Mouse (Mus musculus) CH12.LX (cell line): ENCODE data around the gene Calhm2. TPM values are rescaled to one million over a fixed set of nuclear protein-coding genes. Genes with fewer than 3 reads are reported as not detected.

Source experiments
- DNase-seq: peaks from one replicate; pipeline ENCODE4 v3.0.0-alpha.2; 2013; ENCODE audit errors: extremely low read depth
- H3K27ac ChIP-seq: 2 replicates; pipeline ENCODE4 v1.5.1; 2012; ENCODE audit warnings: low read depth, mild to moderate bottlenecking, control low read depth, moderate library complexity; ENCODE audit not compliant: insufficient read depth
- H3K27me3 ChIP-seq: replicated peaks from 2 replicates; pipeline ENCODE3; 2012; ENCODE audit warnings: inconsistent platforms
- H3K36me3 ChIP-seq, 2 experiments: replicated peaks in 1 of 2; 2 replicates each; pipeline versions ENCODE3 to v1.6.1; 2012; ENCODE audit warnings: inconsistent platforms in 1 of 2, low read length in 1 of 2, mild to moderate bottlenecking in 1 of 2, mixed read lengths in 1 of 2, moderate library complexity in 1 of 2; ENCODE audit not compliant: control insufficient read depth in 1 of 2, insufficient read depth in 1 of 2
- H3K4me1 ChIP-seq, 2 experiments: 2 replicates each; pipeline ENCODE4 v1.6.1; 2012; ENCODE audit warnings: inconsistent platforms in 1 of 2, moderate library complexity in 1 of 2; ENCODE audit not compliant: insufficient read depth in 2 of 2, control insufficient read depth in 1 of 2
- H3K4me2 ChIP-seq: 2 replicates; pipeline ENCODE4 v1.6.1; 2012; ENCODE audit warnings: low read depth, mild to moderate bottlenecking, control low read depth; ENCODE audit not compliant: poor library complexity, insufficient read depth, severe bottlenecking
- H3K4me3 ChIP-seq, 3 experiments: fragments of 150-350 bp in 1 of 3; sonication (generic) in 1 of 3; replicated peaks in 1 of 3; 2 replicates each; pipeline versions ENCODE3 to v1.5.1; 2011 to 2012; ENCODE audit warnings: low read depth in 2 of 3, low read length in 2 of 3, mild to moderate bottlenecking in 2 of 3, moderate library complexity in 2 of 3, control low read depth in 1 of 3, improper control_type of control experiment in 1 of 3, inconsistent platforms in 1 of 3, mixed read lengths in 1 of 3; ENCODE audit not compliant: poor library complexity in 1 of 3
- H3K79me2 ChIP-seq: replicated peaks from 2 replicates; pipeline ENCODE4 v1.6.1; 2012; ENCODE audit warnings: mild to moderate bottlenecking, moderate library complexity; ENCODE audit not compliant: control insufficient read depth, poor library complexity, insufficient read depth, severe bottlenecking; ENCODE audit errors: extremely low read depth
- H3K9ac ChIP-seq: 2 replicates; pipeline ENCODE4 v1.6.1; 2012; ENCODE audit warnings: low read depth, mild to moderate bottlenecking, control low read depth, moderate library complexity; ENCODE audit not compliant: insufficient read depth
- H3K9me3 ChIP-seq: replicated peaks from 2 replicates; pipeline ENCODE3; 2012; ENCODE audit warnings: low read length, inconsistent platforms, mixed read lengths
- BHLHE40 ChIP-seq: IDR thresholded peaks from 2 replicates; pipeline ENCODE4 v1.6.1; 2011; ENCODE audit warnings: mild to moderate bottlenecking, low read depth, low read length, improper control_type of control experiment
- CHD1 ChIP-seq: IDR thresholded peaks from 2 replicates; pipeline ENCODE4 v1.6.1; 2012; ENCODE audit warnings: low read depth, low read length, improper control_type of control experiment, inconsistent platforms
- CHD2 ChIP-seq: IDR thresholded peaks from 2 replicates; pipeline ENCODE4 v1.6.1; 2011; ENCODE audit warnings: low read length, improper control_type of control experiment
- CTCF ChIP-seq, 2 experiments: IDR thresholded peaks in 1 of 2; conservative IDR thresholded peaks in 1 of 2; 2 replicates each; pipeline ENCODE4 v1.5.1; 2011 to 2012; ENCODE audit warnings: low read depth in 2 of 2, low read length in 2 of 2, improper control_type of control experiment in 1 of 2, inconsistent platforms in 1 of 2, mild to moderate bottlenecking in 1 of 2, moderate library complexity in 1 of 2
- HCFC1 ChIP-seq: IDR thresholded peaks from 2 replicates; pipeline ENCODE4 v1.6.1; 2012; ENCODE audit warnings: low read depth, mild to moderate bottlenecking, inconsistent platforms, low read length, improper control_type of control experiment
- IRF4 ChIP-seq: IDR thresholded peaks from 2 replicates; pipeline ENCODE4 v1.6.1; 2014; ENCODE audit warnings: low read depth, mild to moderate bottlenecking, inconsistent platforms, low read length, improper control_type of control experiment
- JUND ChIP-seq: conservative IDR thresholded peaks from 2 replicates; pipeline ENCODE4 v1.6.1; 2011; ENCODE audit warnings: low read depth, low read length, improper control_type of control experiment
- KAT2A ChIP-seq: IDR thresholded peaks from 2 replicates; pipeline ENCODE4 v1.6.1; 2012; ENCODE audit warnings: low read length, improper control_type of control experiment, inconsistent platforms; ENCODE audit not compliant: insufficient replicate concordance
- MAFK ChIP-seq: IDR thresholded peaks from 2 replicates; pipeline ENCODE4 v1.6.1; 2011; ENCODE audit warnings: low read length, improper control_type of control experiment; ENCODE audit not compliant: insufficient replicate concordance
- MAX ChIP-seq: IDR thresholded peaks from 2 replicates; pipeline ENCODE4 v1.6.1; 2011; ENCODE audit warnings: low read length, improper control_type of control experiment
- MAZ ChIP-seq: IDR thresholded peaks from 2 replicates; pipeline ENCODE4 v1.6.1; 2012; ENCODE audit warnings: low read depth, mild to moderate bottlenecking, inconsistent platforms, low read length, improper control_type of control experiment, moderate library complexity
- MEF2A ChIP-seq: IDR thresholded peaks from 2 replicates; pipeline ENCODE4 v1.6.1; 2014; ENCODE audit warnings: low read depth, mild to moderate bottlenecking, inconsistent platforms, low read length, improper control_type of control experiment, borderline replicate concordance
- MXI1 ChIP-seq: IDR thresholded peaks from 2 replicates; pipeline ENCODE4 v1.6.1; 2011; ENCODE audit warnings: mild to moderate bottlenecking, low read depth, low read length, improper control_type of control experiment
- NRF1 ChIP-seq: IDR thresholded peaks from 2 replicates; pipeline ENCODE4 v1.6.1; 2014; ENCODE audit warnings: low read depth, mild to moderate bottlenecking, inconsistent platforms, low read length, improper control_type of control experiment, moderate library complexity
- TBP ChIP-seq: conservative IDR thresholded peaks from 2 replicates; pipeline ENCODE4 v1.6.1; 2011; ENCODE audit warnings: low read depth, low read length, improper control_type of control experiment
- USF1 ChIP-seq: IDR thresholded peaks from 2 replicates; pipeline ENCODE4 v1.6.1; 2014; ENCODE audit warnings: low read depth, mild to moderate bottlenecking, inconsistent platforms, low read length, improper control_type of control experiment
- ZKSCAN1 ChIP-seq: IDR thresholded peaks from 2 replicates; pipeline ENCODE4 v1.6.1; 2012; ENCODE audit warnings: low read depth, inconsistent platforms, low read length, improper control_type of control experiment, borderline replicate concordance
- ZNF384 ChIP-seq: IDR thresholded peaks from 2 replicates; pipeline ENCODE4 v1.6.1; 2012; ENCODE audit warnings: low read depth, low read length, improper control_type of control experiment, inconsistent platforms
- dilution Hi-C: fragments of 300-500 bp; cut with MboI; formaldehyde crosslinking; loops from 2 replicates; pipeline ENCODE4 v1.14.3; 2020; ENCODE audit warnings: low sequenced_read_pairs; ENCODE audit not compliant: extremely low pct_unique_long_range_greater_than_20kb, extremely low pct_ligation_motif_present
- in situ Hi-C: fragments of 300-500 bp; cut with MboI; formaldehyde crosslinking; loops from 3 replicates; pipeline ENCODE4 v1.14.3; 2019; ENCODE audit warnings: low sequenced_read_pairs, low pct_ligation_motif_present, low pct_unique_long_range_greater_than_20kb, mixed read lengths
- polyA plus RNA-seq: library from polyadenylated mRNA; unstranded; fragments of >175 nt; gene quantifications from 2 replicates; pipeline ENCODE4 v1.2.1, GENCODE M21; 2012; ENCODE audit warnings: low read depth; ENCODE audit not compliant: insufficient read length
- total RNA-seq, 2 experiments: library from RNA; depleted of rRNA; stranded (reverse); fragments of 300-350 nt in 1 of 2; fragments of >200 nt in 1 of 2; gene quantifications; 2 replicates each; pipeline ENCODE4 v1.2.3; 2012 to 2014

Gene Calhm2
- total and polyA plus RNA-seq, 3 experiments, result 6.3 to 10.4 (median 10.1) TPM

DNA sequence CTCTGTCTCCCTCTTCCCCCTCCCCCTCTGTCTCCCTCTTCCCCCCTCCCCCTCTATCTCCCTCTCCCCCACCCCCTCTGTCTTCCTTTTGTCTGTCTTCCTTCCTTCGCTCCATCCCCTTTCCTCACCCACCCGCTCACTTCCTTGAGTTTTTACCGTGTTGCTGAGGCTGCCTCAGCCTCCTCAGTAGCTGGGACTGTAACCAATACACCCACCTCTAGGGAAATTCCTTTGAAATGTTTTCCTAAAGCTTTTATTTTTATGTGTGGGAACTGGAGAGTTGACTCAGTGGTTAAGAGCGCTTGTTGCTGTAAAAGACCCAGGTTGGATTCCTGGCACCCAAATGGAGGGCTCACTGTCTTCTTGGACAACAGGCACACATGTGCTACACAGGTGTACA is 23.6 kb upstream of the Calhm2 start:
- dilution Hi-C loops (no loop called here), in situ Hi-C loops (loop anchor here (10.0 kb wide), 1 partner anchor 47 kb away; no protein-coding TSS in a partner anchor)
- DNase-seq, result no peak
- TF ChIP-seq MXI1 (no peak), ZKSCAN1 (no peak), HCFC1 (no peak), USF1 (no peak), MAFK (no peak), TBP (no peak), JUND (no peak)
- Histone ChIP-seq H3K27me3 (peaks cover 4% of the 10 kb centered on the region), H3K27ac (no peak overlapping the region), H3K4me1 (peaks cover 0 to 4% of the 10 kb centered on the region in 2 experiments; a peak in 1 of 4 replicates), H3K36me3 (no peaks in the 10 kb centered on the region), H3K4me3 (no peak overlapping the region), H3K9ac (no peak overlapping the region), H3K4me2 (no peak overlapping the region), H3K9me3 (no peaks in the 10 kb centered on the region), H3K79me2 (no peaks in the 10 kb centered on the region)

DNA sequence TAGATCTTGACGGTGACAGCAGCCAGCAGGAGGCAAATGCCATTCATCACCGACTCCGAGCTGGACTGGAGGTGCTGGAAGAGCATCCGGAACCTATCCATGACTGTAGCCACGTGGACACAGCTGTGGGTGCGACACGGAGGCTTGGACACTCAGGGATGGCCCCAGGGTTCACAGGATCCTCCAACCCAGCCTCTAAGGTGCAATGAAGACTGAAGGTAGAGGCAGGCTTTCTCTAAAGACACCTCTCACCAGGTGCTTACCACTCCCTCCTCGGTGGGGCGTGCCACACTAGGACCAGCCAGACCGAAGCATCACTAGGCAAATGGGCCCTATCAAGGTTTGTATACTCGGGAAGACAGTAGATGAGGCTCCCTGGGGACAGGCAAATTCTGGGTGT is 19.6 kb upstream of the Calhm2 start, which contains the start of gene Calhm3:
Gene Calhm3, minus strand, starts transcription at position 101 of the 400 bp plus-strand sequence.
- dilution Hi-C loops, result no loop called here
- H3K36me3 ChIP-seq, result no peaks in the 10 kb centered on the region
- H3K27ac ChIP-seq, result no peak within 1 kb of the TSS
- H3K79me2 ChIP-seq, result no peaks in the 10 kb centered on the region
- H3K4me1 ChIP-seq, result peaks cover 0 to 4% of the 10 kb centered on the region in 2 experiments; a peak in 1 of 4 replicates
- H3K9me3 ChIP-seq, result no peaks in the 10 kb centered on the region
- H3K9ac ChIP-seq, result no peak within 1 kb of the TSS
- H3K27me3 ChIP-seq, result no peaks in the 10 kb centered on the region
- DNase-seq, result no peak
- no peak within 1 kb of the TSS for H3K4me3 ChIP-seq
- no peak within 1 kb of the TSS for H3K4me2 ChIP-seq
- TF ChIP-seq NRF1 (no peak), CHD2 (no peak), MAFK (no peak), CHD1 (no peak), MEF2A (no peak), ZNF384 (no peak), IRF4 (no peak), BHLHE40 (no peak), KAT2A (no peak), CTCF (conservative IDR thresholded peaks at IDR 0.05 in 1 of 2, IDR thresholded peaks at IDR 0.05 in 1 of 2; ENCODE audit: low read depth in 2 of 2, low read length in 2 of 2) (no peak), MAZ (no peak), MAX (no peak)
- in situ Hi-C loops, result no loop called here
